Mouse (Mus musculus) ES-Bruce4 (cell line): Measurements from ENCODE around the gene Guca1a. TPM values are rescaled to one million over a fixed set of nuclear protein-coding genes. Genes with fewer than 3 reads are reported as not detected.

Experiments
- H3K27ac ChIP-seq: 2 replicates; pipeline ENCODE4 v1.5.1; 2012; ENCODE audit warnings: low read length, inconsistent platforms; ENCODE audit not compliant: insufficient read depth
- H3K27me3 ChIP-seq: 2 replicates; pipeline ENCODE4 v1.6.1; 2012; ENCODE audit warnings: mild to moderate bottlenecking, low read length, inconsistent platforms; ENCODE audit not compliant: control insufficient read depth, poor library complexity, insufficient read depth, severe bottlenecking
- H3K36me3 ChIP-seq: 2 replicates; pipeline ENCODE4 v1.6.1; 2012; ENCODE audit warnings: inconsistent platforms, mild to moderate bottlenecking, low read length, moderate library complexity; ENCODE audit not compliant: control insufficient read depth, poor library complexity, insufficient read depth, severe bottlenecking
- H3K4me1 ChIP-seq: one replicate; pipeline ENCODE4 v1.8.1; 2011; ENCODE audit warnings: low read length; ENCODE audit not compliant: control insufficient read depth, insufficient read depth
- H3K4me3 ChIP-seq: 2 replicates; pipeline ENCODE4 v1.5.1; 2011; ENCODE audit warnings: low read depth, mild to moderate bottlenecking, low read length
- H3K9ac ChIP-seq: 2 replicates; pipeline ENCODE4 v1.6.1; 2012; ENCODE audit warnings: low read depth, mild to moderate bottlenecking, inconsistent platforms; ENCODE audit not compliant: poor library complexity, severe bottlenecking
- H3K9me3 ChIP-seq: replicated peaks from 2 replicates; pipeline ENCODE4 v1.6.1; 2012; ENCODE audit warnings: mild to moderate bottlenecking, low read length, inconsistent platforms; ENCODE audit not compliant: control insufficient read depth, poor library complexity, insufficient read depth, severe bottlenecking
- CTCF ChIP-seq: IDR thresholded peaks from one replicate; pipeline ENCODE4 v1.8.1; 2011; ENCODE audit warnings: low read depth, low read length
- EP300 ChIP-seq: IDR thresholded peaks from 2 replicates; pipeline ENCODE4 v1.6.1; 2011; ENCODE audit warnings: low read depth, low read length; ENCODE audit not compliant: insufficient read depth
- POLR2A ChIP-seq: IDR thresholded peaks from one replicate; pipeline ENCODE4 v1.8.1; 2011; ENCODE audit warnings: low read length; ENCODE audit not compliant: insufficient read depth
- polyA plus RNA-seq: library from polyadenylated mRNA; stranded (reverse); fragments of >200 nt; gene quantifications from 2 replicates; pipeline ENCODE4 v1.2.4, GENCODE M21; 2011; ENCODE audit warnings: low read depth; ENCODE audit not compliant: missing spikeins, insufficient read depth, insufficient read length

Guca1a gene
- polyA plus RNA-seq, result 4.1 and 4.7 TPM in 2 replicates

DNA sequence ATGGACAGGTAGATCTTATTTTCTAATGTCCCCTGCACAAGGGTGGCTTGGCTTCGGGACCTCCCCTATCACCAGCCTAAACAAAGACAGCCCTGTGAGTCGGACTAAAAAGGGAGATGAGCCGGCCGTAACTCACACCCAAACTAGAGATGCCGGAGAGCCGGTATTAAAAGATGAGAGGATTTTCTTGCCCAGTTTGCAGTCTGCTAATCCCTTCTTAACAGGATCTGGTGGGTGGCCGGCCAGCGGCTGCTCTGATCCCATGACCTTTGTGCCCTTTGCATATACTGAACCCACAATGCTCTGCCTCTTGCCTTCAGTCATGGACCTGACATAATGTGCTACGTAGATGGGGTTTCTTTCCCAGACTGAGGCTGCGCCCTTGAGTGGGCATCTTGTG, at the start of gene Guca1a:
Guca1a (minus strand) TSS at position 134 of the 400 bp plus-strand sequence.
- Histone ChIP-seq H3K4me3 (no peak within 1 kb of the TSS), H3K27me3 (no peaks in the 10 kb centered on the region), H3K36me3 (no peaks in the 10 kb centered on the region), H3K9ac (no peak within 1 kb of the TSS), H3K27ac (no peak within 1 kb of the TSS), H3K4me1 (no peaks in the 10 kb centered on the region), H3K9me3 (no peaks in the 10 kb centered on the region)
- no peak for TF ChIP-seq EP300
- no peak for TF ChIP-seq CTCF
- no peak for TF ChIP-seq POLR2A

DNA sequence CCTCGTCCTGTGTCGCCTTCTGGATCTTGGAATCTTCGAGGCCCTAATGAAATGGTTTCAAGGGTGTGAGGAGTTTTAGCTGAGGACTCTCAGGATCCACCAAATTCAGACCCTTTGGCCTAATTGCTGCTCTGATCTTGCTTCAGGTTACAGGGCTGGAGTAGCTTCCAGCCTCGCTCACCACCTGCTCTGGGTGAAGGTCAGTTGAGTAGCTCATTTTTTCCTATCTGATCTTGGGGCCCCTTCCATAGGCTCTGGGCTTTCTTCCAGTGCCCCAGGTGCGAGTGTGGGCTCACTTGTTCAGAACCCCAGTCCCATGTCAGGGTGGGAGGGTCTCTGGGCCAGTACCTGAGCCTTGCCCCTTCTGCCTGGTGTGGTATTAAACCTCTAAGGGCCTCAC, 49.0 kb upstream of the Guca1a start:
- no peak overlapping the region for H3K9ac ChIP-seq
- no peak overlapping the region for H3K4me3 ChIP-seq
- H3K9me3 ChIP-seq, result no peaks in the 10 kb centered on the region
- H3K27ac ChIP-seq, result peak overlapping the region; percentile 5; the same call in 1 of the 2 replicates
- H3K4me1 ChIP-seq, result peaks cover 19% of the 10 kb centered on the region
- TF ChIP-seq POLR2A, result no peak
- no peak for TF ChIP-seq CTCF
- TF ChIP-seq EP300, result no peak
- H3K36me3 ChIP-seq, result no peaks in the 10 kb centered on the region
- H3K27me3 ChIP-seq, result no peaks in the 10 kb centered on the region

DNA sequence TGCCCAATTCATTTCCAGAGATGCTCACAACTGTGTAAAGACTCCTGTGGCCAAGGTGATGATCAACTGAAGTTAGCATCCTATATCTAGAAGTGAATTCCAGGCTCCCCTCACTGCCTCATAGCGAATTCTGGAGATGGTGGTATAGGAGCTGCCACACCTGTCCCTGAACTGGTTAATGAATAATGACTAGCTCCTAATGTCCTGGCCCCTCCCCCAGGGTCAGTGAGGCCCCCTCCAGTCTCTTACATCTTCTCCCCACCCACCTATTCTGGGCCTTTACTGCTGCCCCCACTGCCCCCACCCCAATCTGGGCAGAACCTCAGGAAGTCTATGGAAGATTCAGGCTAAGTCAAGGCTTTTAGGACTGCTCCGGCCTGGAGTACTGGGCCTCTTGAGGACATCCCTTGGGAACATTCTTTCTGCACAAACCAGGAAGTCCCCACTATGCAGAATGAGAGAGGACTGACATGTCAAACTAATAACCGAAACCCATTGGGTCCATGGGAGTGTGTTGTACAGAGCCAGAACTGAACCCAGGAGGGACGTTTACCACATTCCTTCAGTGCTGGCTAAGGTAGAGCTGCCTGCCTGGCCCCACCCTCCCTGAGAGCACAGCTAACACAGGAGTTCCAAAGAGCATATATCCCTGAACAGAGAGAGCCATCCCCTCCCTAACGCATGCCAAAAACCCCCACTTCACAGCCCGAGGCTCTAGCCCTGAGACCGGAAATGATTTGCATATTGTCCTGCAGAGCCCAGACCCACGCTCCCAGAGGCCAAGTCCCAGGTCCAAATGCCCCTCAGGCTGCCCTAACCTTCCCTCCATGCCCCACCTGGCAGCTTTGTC, 48.4 kb upstream of the Guca1a start:
- TF ChIP-seq CTCF, result no peak
- no peak for TF ChIP-seq POLR2A
- no peak for TF ChIP-seq EP300
- H3K4me3 ChIP-seq, result no peak overlapping the region
- H3K27ac ChIP-seq, result peak overlapping the region; percentile 16; the same call in 1 of the 2 replicates
- H3K36me3 ChIP-seq, result no peaks in the 10 kb centered on the region
- H3K9ac ChIP-seq, result no peak overlapping the region
- no peaks in the 10 kb centered on the region for H3K27me3 ChIP-seq
- peaks cover 21% of the 10 kb centered on the region for H3K4me1 ChIP-seq
- no peaks in the 10 kb centered on the region for H3K9me3 ChIP-seq

DNA sequence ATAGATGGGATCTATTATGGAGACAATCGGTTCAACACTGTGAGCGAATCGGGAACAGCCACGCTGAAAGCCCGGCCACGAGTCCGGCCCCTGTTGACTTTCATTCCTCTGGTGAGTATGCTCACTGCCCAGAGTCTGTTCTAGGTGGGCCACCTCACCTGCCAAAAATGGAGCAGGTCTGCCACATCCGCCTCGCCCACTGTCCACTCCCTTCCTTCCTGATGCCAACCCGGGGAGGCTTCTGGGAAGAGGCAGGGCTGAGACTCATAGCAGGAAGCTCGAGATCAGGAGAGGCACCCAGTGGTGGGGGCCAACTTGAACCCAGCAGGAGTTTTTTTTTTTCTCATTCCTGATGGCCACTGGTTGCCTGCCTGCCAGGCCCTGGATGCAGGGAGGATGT, 46.2 kb upstream of the Guca1a start:
- no peak for TF ChIP-seq POLR2A
- TF ChIP-seq EP300, result no peak
- TF ChIP-seq CTCF, result no peak
- no peaks in the 10 kb centered on the region for H3K9me3 ChIP-seq
- H3K36me3 ChIP-seq, result no peaks in the 10 kb centered on the region
- H3K4me3 ChIP-seq, result no peak overlapping the region
- H3K27me3 ChIP-seq, result no peaks in the 10 kb centered on the region
- no peak overlapping the region for H3K9ac ChIP-seq
- H3K27ac ChIP-seq, result no peak overlapping the region
- peaks cover 20% of the 10 kb centered on the region for H3K4me1 ChIP-seq

DNA sequence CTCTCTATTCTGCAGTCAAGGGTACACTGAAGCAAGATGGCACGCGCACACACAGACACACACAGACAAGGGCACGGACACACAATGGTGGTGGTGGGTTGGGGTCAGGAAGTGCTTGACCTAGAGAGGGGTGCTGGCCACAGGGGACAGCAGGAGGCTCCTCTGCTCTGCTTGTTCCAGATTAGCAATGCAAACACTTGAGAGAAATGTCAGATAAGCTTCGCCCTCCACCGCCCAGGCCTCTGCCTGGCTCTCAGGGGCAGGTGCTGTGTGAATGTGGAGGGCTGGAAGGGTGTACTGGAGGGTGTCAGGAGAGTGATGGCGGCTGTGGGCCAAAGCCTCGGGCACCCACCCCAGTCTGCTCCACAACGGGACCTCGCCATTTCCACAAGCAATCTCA, 45.6 kb upstream of the Guca1a start:
- Histone ChIP-seq H3K9ac (no peak overlapping the region), H3K4me1 (peaks cover 18% of the 10 kb centered on the region), H3K9me3 (no peaks in the 10 kb centered on the region), H3K4me3 (no peak overlapping the region), H3K27me3 (no peaks in the 10 kb centered on the region), H3K36me3 (no peaks in the 10 kb centered on the region), H3K27ac (no peak overlapping the region)
- TF ChIP-seq POLR2A (no peak), CTCF (no peak), EP300 (no peak)

DNA sequence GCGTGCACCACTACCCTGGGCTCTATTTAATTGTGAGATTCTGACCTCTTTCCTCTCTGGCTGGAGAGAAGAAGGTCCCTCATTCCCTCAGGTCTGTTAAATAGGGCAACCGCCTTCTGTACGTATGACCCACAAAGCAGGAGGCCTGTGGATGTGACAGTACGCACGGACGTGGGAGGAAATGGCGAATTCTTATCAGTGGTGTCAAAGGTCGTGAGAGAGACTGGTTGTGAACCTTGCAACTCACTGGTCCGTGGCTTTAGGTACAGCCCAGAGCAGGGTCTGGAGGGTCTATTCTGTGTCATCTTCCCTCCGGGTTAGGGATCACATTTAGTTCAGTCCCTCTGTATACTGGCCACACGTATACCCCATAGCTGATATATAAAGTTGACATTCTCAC, 45.1 kb upstream of the Guca1a start:
- peaks cover 21% of the 10 kb centered on the region for H3K4me1 ChIP-seq
- H3K4me3 ChIP-seq, result no peak overlapping the region
- no peak overlapping the region for H3K27ac ChIP-seq
- H3K36me3 ChIP-seq, result no peaks in the 10 kb centered on the region
- no peak for TF ChIP-seq POLR2A
- TF ChIP-seq CTCF, result no peak
- no peak for TF ChIP-seq EP300
- no peak overlapping the region for H3K9ac ChIP-seq
- no peaks in the 10 kb centered on the region for H3K9me3 ChIP-seq
- no peaks in the 10 kb centered on the region for H3K27me3 ChIP-seq
